Mouse (Mus musculus): Measurements from ENCODE around the gene Igf1. TPM values are rescaled to one million over a fixed set of nuclear protein-coding genes. Genes with fewer than 3 reads are reported as not detected.

Gene Igf1
- polyA plus RNA-seq, 2 experiments, result 72.4 to 93.6 TPM

DNA sequence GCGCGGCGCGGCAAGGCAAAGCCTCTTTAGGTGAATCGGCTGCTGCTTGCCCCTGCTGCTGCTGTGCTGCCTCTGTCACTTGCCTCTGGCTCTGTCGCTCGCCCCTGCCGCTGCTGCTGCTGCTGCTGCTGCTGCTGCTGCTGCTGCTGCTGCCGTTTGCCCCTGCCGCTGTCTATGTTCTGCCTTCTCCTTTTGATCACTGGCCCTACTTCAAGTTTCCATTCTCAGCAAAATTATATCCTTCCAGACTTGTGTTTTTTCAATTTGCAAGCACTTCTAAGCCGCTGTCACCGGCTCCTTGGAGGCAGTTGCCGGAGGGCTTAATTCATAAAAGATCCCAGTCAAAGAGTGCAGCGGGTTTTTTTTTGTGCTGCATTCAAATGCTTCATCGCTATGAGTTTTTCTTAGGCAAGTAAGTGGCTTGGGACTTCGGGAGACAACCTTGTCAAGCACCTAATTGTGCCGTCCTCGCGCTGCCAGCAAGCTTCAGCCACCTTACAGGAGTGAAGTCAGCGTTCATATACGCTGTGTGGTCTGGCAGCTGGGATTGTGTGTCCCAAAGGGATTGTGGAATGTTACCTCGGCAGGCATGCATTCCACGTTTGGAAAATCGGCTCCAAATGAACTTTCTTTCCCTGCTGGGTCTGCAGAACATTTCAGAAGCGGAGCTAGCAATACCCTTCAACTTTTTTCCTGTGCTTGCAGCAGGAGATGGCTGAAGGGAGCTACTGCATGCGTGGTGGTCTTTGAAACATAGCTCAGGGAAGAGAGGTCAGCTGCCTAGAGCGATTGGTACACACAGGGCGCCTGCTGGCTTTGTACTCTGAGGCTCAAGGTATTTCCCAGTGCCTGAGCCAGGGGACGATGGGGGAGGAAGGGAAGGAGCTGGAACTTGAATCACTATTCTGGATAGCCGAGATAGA, 2.4 kb downstream of the Igf1 start:
- WGBS, result under 1% methylated on average over 30 of the region's 30 CpGs
- H3K27ac ChIP-seq (replicated peaks; ENCODE audit: low read depth, low read length), result peak overlapping the region; percentile 89
- peaks cover 46% of the 10 kb centered on the region for H3K4me1 ChIP-seq (ENCODE audit: control insufficient read depth, insufficient read depth, low read length)
- DNase-seq (ENCODE audit: low spot score) (peak; percentile 84), ATAC-seq (ENCODE audit: low FRiP score, low read depth) (peak; percentile 49; the same call in 1 of the 2 replicates)
- H3K4me3 ChIP-seq (replicated peaks; ENCODE audit: low read length), result peak overlapping the region; percentile 47
- no peaks in the 10 kb centered on the region for H3K36me3 ChIP-seq (ENCODE audit: control insufficient read depth, insufficient read depth, low read length)
- H3K4me2 ChIP-seq (replicated peaks; ENCODE audit: low read depth, low read length, severe bottlenecking), result peak overlapping the region; percentile 71
- TF ChIP-seq POLR2A (IDR thresholded peaks at IDR 0.05; ENCODE audit: borderline replicate concordance, extremely low read depth, insufficient read depth, insufficient read length), result 0 out of 2 replicates have a peak, but pooled peaks have one; percentile 15
- H3K27me3 ChIP-seq (ENCODE audit: control insufficient read depth, insufficient read depth, low read length), result peaks cover 10% of the 10 kb centered on the region; the same call in 1 of the 2 replicates
- no peaks in the 10 kb centered on the region for H3K9me3 ChIP-seq (ENCODE audit: control insufficient read depth, low read length)
- peak overlapping the region; percentile 69 for H3K9ac ChIP-seq (ENCODE audit: low read depth, low read length, severe bottlenecking)

DNA sequence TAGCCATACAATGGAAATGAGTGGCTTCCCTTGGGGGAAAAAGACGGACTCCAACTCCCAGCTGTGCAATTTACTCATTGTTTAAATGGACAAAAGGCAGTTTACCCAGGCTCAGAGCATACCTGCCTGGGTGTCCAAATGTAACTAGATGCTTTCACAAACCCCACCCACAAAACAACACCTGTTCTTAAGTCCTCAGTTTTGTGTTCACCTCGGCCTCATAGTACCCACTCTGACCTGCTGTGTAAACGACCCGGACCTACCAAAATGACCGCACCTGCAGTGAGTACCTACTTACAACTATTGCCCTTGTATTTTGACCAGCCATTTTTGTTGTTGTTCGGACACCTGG, 3.0 kb downstream of the Igf1 start:
- Histone ChIP-seq H3K4me1 (ENCODE audit: control insufficient read depth, insufficient read depth, low read length) (peaks cover 42% of the 10 kb centered on the region), H3K9ac (ENCODE audit: low read depth, low read length, severe bottlenecking) (peak overlapping the region; percentile 69; the same call in 1 of the 2 replicates), H3K27me3 (ENCODE audit: control insufficient read depth, insufficient read depth, low read length) (peaks cover 10% of the 10 kb centered on the region; the same call in 1 of the 2 replicates), H3K4me3 (replicated peaks; ENCODE audit: low read length) (peak overlapping the region; percentile 47), H3K27ac (replicated peaks; ENCODE audit: low read depth, low read length) (peak overlapping the region; percentile 89), H3K36me3 (ENCODE audit: control insufficient read depth, insufficient read depth, low read length) (no peaks in the 10 kb centered on the region), H3K9me3 (ENCODE audit: control insufficient read depth, low read length) (no peaks in the 10 kb centered on the region), H3K4me2 (replicated peaks; ENCODE audit: low read depth, low read length, severe bottlenecking) (peak overlapping the region; percentile 71)
- no peak for TF ChIP-seq POLR2A (IDR thresholded peaks at IDR 0.05; ENCODE audit: borderline replicate concordance, extremely low read depth, insufficient read depth, insufficient read length)
- DNase-seq (ENCODE audit: low spot score), result no peak
- ATAC-seq (ENCODE audit: low FRiP score, low read depth), result no peak
- 46% methylated on average over 6 of the region's 6 CpGs for WGBS

- peaks cover 40% of the 10 kb centered on the region for H3K4me1 ChIP-seq (ENCODE audit: control insufficient read depth, insufficient read depth, low read length)
- ATAC-seq (ENCODE audit: low FRiP score, low read depth) (no peak), DNase-seq (ENCODE audit: low spot score) (no peak)
- H3K9me3 ChIP-seq (ENCODE audit: control insufficient read depth, low read length), result no peaks in the 10 kb centered on the region
- H3K36me3 ChIP-seq (ENCODE audit: control insufficient read depth, insufficient read depth, low read length), result no peaks in the 10 kb centered on the region
- 18% methylated on average over 7 of the region's 7 CpGs for WGBS
- no peak overlapping the region for H3K4me3 ChIP-seq (replicated peaks; ENCODE audit: low read length)
- H3K27ac ChIP-seq (replicated peaks; ENCODE audit: low read depth, low read length), result no peak overlapping the region
- H3K4me2 ChIP-seq (replicated peaks; ENCODE audit: low read depth, low read length, severe bottlenecking), result no peak overlapping the region; the same call in 1 of the 2 replicates
- H3K9ac ChIP-seq (ENCODE audit: low read depth, low read length, severe bottlenecking), result no peak overlapping the region
- H3K27me3 ChIP-seq (ENCODE audit: control insufficient read depth, insufficient read depth, low read length), result peaks cover 10% of the 10 kb centered on the region; the same call in 1 of the 2 replicates
- TF ChIP-seq POLR2A (IDR thresholded peaks at IDR 0.05; ENCODE audit: borderline replicate concordance, extremely low read depth, insufficient read depth, insufficient read length), result no peak
Measured at GRCm38 (mm10) chr10:87862899-87863298, 4.8 kb downstream of the Igf1 start.

DNA sequence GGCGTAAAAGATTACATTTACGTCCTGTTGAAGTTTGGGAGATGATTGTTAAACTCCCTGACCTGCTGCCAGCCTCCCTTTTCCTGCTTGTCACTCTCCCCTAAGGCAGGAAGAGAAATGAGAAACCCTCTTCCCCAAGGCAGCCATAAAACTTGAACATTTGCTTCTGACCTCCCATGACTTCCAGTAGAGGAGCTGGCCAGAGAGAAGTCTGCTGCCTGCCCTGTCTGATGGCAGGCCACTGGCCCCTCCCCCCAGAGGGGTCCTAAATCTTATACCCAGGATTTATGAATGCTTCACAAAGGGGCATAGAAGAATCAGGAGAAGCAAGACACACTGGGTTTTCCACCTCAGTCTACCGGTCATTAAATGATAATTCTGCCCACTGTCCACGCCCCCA, 5.3 kb downstream of the Igf1 start:
- Histone ChIP-seq H3K9me3 (ENCODE audit: control insufficient read depth, low read length) (no peaks in the 10 kb centered on the region), H3K27ac (replicated peaks; ENCODE audit: low read depth, low read length) (no peak overlapping the region), H3K27me3 (ENCODE audit: control insufficient read depth, insufficient read depth, low read length) (peaks cover 10% of the 10 kb centered on the region; the same call in 1 of the 2 replicates), H3K36me3 (ENCODE audit: control insufficient read depth, insufficient read depth, low read length) (no peaks in the 10 kb centered on the region), H3K4me1 (ENCODE audit: control insufficient read depth, insufficient read depth, low read length) (peaks cover 39% of the 10 kb centered on the region), H3K4me2 (replicated peaks; ENCODE audit: low read depth, low read length, severe bottlenecking) (no peak overlapping the region), H3K4me3 (replicated peaks; ENCODE audit: low read length) (no peak overlapping the region), H3K9ac (ENCODE audit: low read depth, low read length, severe bottlenecking) (no peak overlapping the region)
- TF ChIP-seq POLR2A (IDR thresholded peaks at IDR 0.05; ENCODE audit: borderline replicate concordance, extremely low read depth, insufficient read depth, insufficient read length), result no peak
- DNase-seq (ENCODE audit: low spot score) (no peak), ATAC-seq (ENCODE audit: low FRiP score, low read depth) (no peak)
- WGBS, result 25% methylated on average over 4 of the region's 4 CpGs

GRCm38 (mm10) chr10:87865712-87866111, 7.6 kb downstream of the Igf1 start:
- peaks cover 10% of the 10 kb centered on the region; the same call in 1 of the 2 replicates for H3K27me3 ChIP-seq (ENCODE audit: control insufficient read depth, insufficient read depth, low read length)
- ATAC-seq (ENCODE audit: low FRiP score, low read depth) (no peak), DNase-seq (ENCODE audit: low spot score) (no peak)
- H3K9ac ChIP-seq (ENCODE audit: low read depth, low read length, severe bottlenecking), result no peak overlapping the region
- no peak overlapping the region for H3K4me3 ChIP-seq (replicated peaks; ENCODE audit: low read length)
- no peak for TF ChIP-seq POLR2A (IDR thresholded peaks at IDR 0.05; ENCODE audit: borderline replicate concordance, extremely low read depth, insufficient read depth, insufficient read length)
- H3K27ac ChIP-seq (replicated peaks; ENCODE audit: low read depth, low read length), result no peak overlapping the region
- peaks cover 43% of the 10 kb centered on the region for H3K4me1 ChIP-seq (ENCODE audit: control insufficient read depth, insufficient read depth, low read length)
- H3K36me3 ChIP-seq (ENCODE audit: control insufficient read depth, insufficient read depth, low read length), result no peaks in the 10 kb centered on the region
- no peak overlapping the region for H3K4me2 ChIP-seq (replicated peaks; ENCODE audit: low read depth, low read length, severe bottlenecking)
- 81% methylated on average over 9 of the region's 9 CpGs for WGBS
- no peaks in the 10 kb centered on the region for H3K9me3 ChIP-seq (ENCODE audit: control insufficient read depth, low read length)
